Mouse (Mus musculus) lung, postnatal 4 days (tissue): ENCODE results near the gene Slc29a2.

Experiments used
- DNase-seq, 2 experiments: peaks; one replicate each; pipeline ENCODE4 v3.0.0; 2021

The Slc29a2 gene

DNA sequence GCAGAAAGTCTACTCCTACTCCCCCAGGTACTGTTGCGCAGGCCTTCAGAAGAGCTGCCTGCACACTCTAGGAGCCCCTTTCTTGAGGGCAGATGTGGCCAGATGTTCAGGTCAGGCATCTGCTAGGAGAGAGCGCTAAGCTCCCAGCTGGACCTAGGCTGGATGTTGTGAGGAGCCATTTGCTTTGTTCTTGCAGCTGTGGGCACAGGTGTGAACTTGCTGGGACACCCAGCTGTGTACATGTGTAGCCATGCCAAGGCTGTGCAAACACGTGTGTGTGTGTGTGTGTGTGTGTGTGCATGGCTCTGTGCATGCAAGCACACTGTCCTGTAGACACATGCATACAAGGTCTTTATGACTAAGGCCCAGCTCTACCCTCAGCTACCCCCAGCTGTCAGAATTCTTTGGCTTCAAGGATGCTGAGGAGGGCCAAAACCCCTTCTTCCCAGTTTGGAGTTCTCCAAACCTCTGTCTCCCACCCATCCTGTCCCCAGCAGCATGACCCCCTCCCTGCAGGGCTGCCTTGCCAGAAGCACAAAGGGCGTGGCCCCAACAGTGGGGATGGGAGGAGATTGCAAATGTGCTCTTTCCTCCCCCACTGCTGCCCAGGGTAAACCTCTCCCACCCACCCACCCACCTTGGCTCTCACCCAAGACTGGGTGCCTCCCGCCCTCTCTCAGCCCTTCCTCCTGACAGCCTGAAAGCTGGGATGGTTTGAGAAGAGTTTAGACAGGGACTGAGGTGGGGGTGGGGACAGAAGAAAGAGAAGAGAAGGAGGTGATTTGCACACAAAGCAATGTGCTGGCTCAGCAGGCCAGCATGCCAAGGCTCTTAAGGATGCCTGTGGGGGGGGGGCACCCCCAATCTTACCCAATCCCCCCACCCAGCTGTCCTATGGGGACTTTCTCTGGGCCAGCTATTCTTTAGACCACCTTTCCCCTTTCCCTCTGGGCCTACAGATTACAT lies 37.0 kb downstream of the Slc29a2 start:
- DNase-seq, result peak; percentile 62 to 87

DNA sequence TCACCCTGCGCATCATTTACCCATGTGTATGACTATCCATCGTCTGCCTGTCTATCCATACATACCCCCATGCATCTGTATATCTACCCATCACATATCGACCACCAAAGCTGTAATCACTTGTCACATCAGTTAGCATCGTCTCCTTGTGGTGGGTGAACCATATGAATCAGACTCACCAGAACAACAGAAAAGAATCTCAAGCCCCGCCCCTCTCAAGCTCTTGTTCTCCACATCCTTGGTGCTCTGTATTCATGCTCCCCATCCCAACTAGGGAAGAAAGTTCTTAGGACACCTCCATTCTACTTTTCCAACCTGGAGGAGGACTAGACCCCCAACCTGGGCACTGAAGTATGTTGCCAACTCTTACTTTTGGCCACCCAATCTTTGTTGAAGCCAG lies 38.4 kb downstream of the Slc29a2 start:
- no peak for DNase-seq

- no peak for DNase-seq
These were observed 38.8 kb downstream of the Slc29a2 start for GRCm38 (mm10) chr19:5062446-5062845.

DNA sequence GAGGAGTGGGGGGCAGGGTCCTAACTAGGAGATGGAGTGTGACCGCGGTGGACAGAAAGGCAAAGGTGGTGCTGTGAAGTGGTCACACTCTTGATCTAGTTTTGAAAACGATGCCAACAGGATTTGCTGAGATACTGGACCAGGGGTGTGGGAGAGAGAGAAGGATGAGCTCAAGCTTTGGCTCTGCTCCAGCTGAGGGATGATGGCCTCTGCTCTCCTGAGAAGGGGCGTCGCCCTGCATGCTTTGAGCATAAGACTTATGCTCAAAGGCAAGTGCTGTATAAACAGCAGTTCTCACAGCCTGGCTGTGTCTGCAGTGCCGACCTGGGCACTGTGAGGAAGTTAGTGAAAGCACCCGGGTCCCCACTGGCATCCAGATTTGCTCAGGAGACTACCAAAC lies 41.4 kb downstream of the Slc29a2 start:
- peak in 1 of 2 experiments; percentile 51 for DNase-seq

DNA sequence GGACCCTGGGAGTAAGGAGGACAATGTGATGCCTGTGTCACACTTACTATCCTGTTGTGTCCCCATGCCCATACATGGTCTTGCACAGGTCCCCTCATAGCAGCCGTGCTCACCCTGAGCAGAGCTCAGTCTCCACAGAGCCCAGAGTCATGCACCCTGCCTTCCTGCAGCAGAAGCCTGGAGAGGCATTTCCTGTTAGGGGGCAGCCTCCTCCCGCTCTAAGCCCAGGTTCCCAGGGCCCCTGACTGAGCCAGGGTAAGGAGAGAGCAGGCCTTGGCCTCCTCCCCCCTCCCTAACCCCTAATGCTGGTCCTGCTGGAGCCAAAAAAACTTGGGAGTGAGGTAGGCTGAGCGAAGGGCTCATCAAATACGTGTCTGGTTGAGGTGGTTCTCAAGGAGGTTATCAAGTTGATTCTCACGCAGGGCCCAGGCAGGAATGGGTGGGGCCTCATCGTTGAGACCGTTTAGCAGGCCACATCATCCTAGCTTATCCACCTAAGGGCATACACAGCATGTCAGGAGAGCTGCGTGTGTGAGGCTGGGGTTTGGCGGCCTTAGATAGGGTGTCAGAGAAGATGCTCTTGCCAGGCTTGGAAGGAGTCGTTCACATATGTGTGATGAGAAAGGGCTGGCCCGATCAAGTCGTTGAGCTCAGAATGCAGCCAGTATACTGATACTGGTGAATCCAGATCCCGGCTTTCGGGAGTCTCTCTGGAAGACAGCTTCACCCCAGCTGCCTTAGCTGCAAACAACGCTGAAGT lies 43.6 kb downstream of the Slc29a2 start:
- DNase-seq, result peak in 1 of 2 experiments; percentile 33

GRCm38 (mm10) chr19:5067867-5068569 lies 44.4 kb downstream of the Slc29a2 start, which contains the start of gene Cd248:
TSS of gene Cd248 (plus strand) at chr19:5068078.
- peak; percentile 75 to 91 for DNase-seq

GRCm38 (mm10) chr19:5068570-5069234 lies 45.0 kb downstream of the Slc29a2 start:
- no peak for DNase-seq

GRCm38 (mm10) chr19:5069486-5069885 lies 45.8 kb downstream of the Slc29a2 start:
- DNase-seq, result no peak

- no peak for DNase-seq
These were observed 46.3 kb downstream of the Slc29a2 start for GRCm38 (mm10) chr19:5069978-5070377.

DNA sequence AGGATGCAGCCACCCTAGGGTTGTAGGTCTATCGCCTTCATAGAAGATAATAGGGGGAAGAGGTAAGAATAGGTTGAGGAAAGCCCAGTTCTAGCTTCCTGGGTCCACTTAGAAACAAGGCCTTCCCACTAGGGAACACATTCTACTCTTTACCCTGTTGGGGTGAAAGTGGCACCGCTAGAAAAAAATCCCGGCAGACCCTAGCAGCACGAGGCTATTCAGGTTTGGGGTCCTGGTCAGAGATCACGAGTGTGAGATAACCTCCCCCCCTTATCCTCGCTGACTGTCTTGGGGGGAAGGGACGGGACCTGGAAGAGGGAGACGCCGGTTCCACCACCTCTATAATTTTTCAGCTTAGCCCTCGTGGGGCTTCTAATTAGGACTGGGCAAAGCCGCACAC lies 47.4 kb downstream of the Slc29a2 start:
- DNase-seq, result no peak

DNA sequence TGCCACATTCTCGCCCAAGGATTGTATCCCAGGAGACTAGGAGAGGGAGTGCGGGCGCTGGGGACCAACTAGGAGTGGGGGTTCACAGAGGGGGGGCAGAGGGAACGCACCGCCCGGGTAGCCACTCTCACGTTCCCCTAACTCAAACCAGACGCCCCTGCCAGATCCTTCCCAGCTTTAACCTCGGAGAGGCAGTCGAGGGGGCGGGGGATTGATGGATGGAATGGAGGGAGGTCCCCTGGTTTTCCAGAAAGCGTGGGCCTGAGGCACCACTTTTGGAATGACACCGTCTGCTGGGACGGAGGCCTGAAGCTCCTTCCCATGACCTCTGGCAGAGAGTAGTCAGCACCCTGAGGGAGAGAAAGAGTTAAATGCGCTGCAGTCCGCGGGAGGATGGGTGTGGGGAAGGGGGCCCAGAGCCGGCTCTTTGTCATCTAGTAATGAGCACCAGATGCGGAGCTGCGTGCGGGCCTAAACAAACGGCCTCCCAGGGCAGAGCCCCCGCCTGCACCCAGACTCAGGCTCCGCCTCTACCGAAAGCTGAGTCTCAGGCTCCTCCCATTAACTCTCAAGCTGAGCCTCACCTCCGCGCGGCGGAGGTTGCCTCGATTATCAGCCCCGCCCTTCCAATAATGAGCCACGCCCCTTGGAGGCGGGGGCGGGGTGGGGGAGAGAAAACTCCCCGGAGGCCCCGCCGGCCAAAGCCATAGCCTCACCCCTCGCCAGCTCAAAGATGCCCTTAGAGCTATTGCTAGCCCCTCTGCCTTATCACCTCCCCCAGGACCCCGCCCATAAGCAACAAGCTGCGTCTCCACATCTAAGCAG lies 48.1 kb downstream of the Slc29a2 start:
- peak; percentile 82 to 90 for DNase-seq

- peak in 1 of 2 experiments; percentile 42 for DNase-seq
These were observed 48.8 kb downstream of the Slc29a2 start for GRCm38 (mm10) chr19:5072389-5073019.

DNA sequence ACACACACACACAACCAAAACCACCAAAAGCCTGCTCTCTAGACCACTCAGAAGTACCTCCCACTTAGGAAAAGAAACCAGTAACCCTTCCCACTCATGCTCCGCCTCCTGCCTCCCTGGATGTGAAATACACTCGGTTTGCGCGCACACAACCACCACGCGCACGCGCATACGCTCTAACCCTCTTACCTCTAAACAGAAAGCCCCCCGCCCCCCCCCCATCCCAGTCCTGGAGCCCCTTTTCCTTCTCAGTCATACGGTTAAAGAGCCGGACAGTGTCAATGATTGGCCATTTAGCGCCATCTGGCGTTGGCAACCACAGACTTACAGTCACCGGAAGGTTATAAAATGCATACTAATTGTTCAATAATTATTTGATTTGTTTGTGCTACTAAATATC lies 49.4 kb downstream of the Slc29a2 start:
- DNase-seq, result peak; percentile 65 to 71

GRCm38 (mm10) chr19:5073518-5073917 lies 49.9 kb downstream of the Slc29a2 start:
- DNase-seq, result no peak

DNA sequence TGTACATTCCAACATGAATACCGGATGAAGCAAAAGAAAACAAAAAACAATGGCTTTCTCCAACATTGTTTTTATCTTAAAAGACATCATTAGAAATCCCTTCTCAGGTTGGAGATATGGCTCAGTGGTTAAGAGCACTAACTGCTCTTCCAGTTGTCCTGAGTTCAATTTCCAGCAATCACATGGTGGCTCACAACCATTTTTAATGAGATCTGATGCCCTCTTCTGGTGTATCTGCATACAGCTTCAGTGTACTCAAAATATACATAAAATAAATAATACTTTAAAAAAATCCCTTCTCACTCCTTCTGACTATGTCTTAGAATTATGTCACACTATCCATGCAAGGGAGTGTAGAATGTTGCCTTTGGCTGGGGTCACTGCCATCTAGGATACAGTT lies 55.6 kb downstream of the Slc29a2 start:
- no peak for DNase-seq
